Mouse (Mus musculus) right cerebral cortex, postnatal 14 days (tissue): ENCODE data around the gene Ndufs7.

ENCODE experiments used
- DNase-seq: peaks from one replicate; pipeline ENCODE4 v3.0.0; 2022

Gene Ndufs7

GRCm38 (mm10) chr10:80295618-80296425 lies 46.9 kb downstream of the Ndufs7 start, which contains the start of gene Apc2:
TSS of gene Apc2 (plus strand) at chr10:80295977.
- DNase-seq, result peak; percentile 76

- DNase-seq, result no peak
Measured at GRCm38 (mm10) chr10:80296824-80297223, 47.9 kb downstream of the Ndufs7 start.

GRCm38 (mm10) chr10:80297526-80298133 lies 48.7 kb downstream of the Ndufs7 start:
- no peak for DNase-seq

DNA sequence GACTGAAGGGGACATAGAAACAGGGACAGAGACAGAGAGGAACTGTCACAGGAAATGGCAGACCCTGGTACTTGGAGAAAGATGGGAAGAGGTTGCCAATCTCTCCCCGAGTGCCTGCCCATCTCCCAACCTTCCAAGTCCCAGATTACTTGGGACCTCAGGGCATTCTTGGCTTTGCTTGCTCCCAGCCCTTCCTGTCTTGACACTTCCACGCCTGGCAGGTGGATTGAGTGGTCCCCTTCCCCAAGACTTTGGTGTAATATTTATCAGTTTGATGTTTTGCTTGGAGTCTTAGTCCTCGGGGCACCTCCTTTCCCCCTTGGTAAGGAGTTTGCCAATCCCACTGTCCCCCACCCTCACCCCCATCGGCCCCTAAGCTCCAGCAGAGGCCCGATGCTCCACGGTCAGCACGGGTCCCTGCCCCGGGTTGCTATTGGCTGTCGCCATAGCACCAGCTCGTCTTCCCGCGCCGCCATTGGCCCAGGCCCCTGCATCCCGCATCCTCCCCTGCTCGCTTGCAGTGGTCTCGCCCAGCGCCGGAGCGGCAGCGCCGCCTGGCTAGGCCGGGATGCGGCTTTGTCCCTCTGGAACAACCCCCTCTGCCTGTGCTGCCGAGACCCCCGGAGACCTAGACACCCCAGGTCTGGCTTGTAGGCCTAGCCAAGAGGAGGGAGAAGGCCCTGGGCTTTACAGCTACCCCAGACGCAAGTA lies 49.8 kb downstream of the Ndufs7 start:
- peak; percentile 96 for DNase-seq

GRCm38 (mm10) chr10:80299301-80299700 lies 50.4 kb downstream of the Ndufs7 start:
- DNase-seq, result no peak

DNA sequence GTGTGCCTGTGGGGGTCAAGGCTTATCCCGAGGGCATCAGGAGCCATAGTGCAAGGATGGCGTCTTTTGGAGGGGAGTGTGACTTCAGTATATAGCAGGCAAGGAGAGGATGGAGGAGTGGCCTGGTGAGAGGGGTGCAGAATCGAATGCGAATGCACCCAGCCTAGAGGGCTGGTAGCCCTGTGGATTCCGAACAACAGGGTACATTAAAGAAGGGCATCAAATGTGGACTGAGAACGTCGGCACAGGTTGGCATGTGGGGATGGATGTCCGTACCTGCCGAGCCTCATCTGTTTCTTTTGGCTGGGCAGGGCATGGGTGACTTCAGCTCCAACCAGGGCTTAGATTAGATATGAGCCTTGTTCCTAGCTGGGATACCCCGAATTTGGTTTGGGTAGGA lies 50.9 kb downstream of the Ndufs7 start:
- no peak for DNase-seq

- no peak for DNase-seq
Measured at GRCm38 (mm10) chr10:80300672-80301181, 51.8 kb downstream of the Ndufs7 start.

- no peak for DNase-seq
Measured at GRCm38 (mm10) chr10:80301256-80302081, 52.5 kb downstream of the Ndufs7 start.

- no peak for DNase-seq
Measured at GRCm38 (mm10) chr10:80302082-80302355, 53.1 kb downstream of the Ndufs7 start.

- DNase-seq, result no peak
Measured at GRCm38 (mm10) chr10:80302471-80302881, 53.6 kb downstream of the Ndufs7 start.

DNA sequence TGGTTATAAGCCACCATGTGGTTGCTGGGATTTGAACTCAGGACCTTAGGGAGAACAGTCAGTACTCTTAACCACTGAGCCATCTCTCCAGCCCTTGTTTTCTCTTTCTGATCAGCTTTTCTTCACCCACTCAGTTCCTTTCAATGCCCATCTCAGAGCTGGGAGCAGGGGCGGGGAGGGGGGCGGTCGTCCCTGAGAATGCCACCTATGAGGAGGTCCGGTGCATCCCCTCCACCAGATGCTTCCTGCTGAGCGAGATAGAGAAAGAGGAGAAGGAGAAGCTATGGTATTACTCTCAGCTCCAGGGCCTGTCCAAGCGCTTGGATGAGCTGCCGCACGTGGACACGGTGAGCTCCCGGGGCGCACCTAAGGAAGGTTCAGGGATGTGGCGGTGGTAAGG lies 55.5 kb downstream of the Ndufs7 start:
- no peak for DNase-seq

GRCm38 (mm10) chr10:80304862-80305261 lies 55.9 kb downstream of the Ndufs7 start:
- DNase-seq, result no peak
